Mouse (Mus musculus): ENCODE measurements around the gene Cdkn2a. TPM values are rescaled to one million over a fixed set of nuclear protein-coding genes. Genes with fewer than 3 reads are reported as not detected.

Cdkn2a gene
- not detected in 2 replicates for polyA plus RNA-seq (2012; ENCODE audit: insufficient read depth, insufficient read length, low replicate concordance, missing spikeins)

GRCm38 (mm10) chr4:89294486-89295440, at the start of gene Cdkn2a:
Gene Cdkn2a (minus strand): TSS chr4:89294653.
- TF ChIP-seq CTCF (IDR thresholded peaks at IDR 0.05; ENCODE audit: insufficient read depth, low read depth, low read length) (peak; percentile 36; the same call in 1 of the 2 replicates), POLR2A (IDR thresholded peaks at IDR 0.05; ENCODE audit: insufficient read depth, low read depth, low read length) (no peak)
- peaks cover 11% of the 10 kb centered on the region; the same call in 1 of the 2 replicates for H3K4me1 ChIP-seq (ENCODE audit: control insufficient read depth, insufficient read depth, low read length)
- no peak within 1 kb of the TSS for H3K27ac ChIP-seq (ENCODE audit: insufficient read depth, low read depth, low read length)
- 1% methylated on average over 114 of the region's 117 CpGs for WGBS
- H3K4me3 ChIP-seq (ENCODE audit: insufficient read depth, low read depth, low read length), result peak within 1 kb of the TSS; percentile 55

DNA sequence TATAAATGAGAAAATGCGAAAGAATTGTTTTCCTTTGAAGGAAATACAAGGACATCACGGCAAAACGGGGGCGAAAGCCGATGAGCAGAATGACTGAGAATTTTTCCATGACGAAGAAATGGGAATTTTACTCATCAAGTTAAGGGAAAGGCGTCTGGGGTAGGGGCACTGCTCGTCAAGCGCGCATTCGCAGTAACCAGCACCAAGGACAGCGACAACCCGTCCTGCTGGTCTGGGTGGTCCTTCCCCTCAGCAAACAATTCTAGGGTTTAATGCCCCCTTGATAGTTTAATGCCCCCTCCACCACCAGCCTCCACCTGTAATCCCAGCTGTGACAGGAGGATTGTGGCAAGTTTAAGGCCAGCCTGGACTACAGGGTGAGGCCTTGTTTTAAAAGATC, 19.0 kb upstream of the Cdkn2a start:
- TF ChIP-seq POLR2A (IDR thresholded peaks at IDR 0.05; ENCODE audit: insufficient read depth, low read depth, low read length), result no peak
- TF ChIP-seq CTCF (IDR thresholded peaks at IDR 0.05; ENCODE audit: insufficient read depth, low read depth, low read length), result no peak
- Histone ChIP-seq H3K4me3 (ENCODE audit: insufficient read depth, low read depth, low read length) (no peak overlapping the region), H3K4me1 (ENCODE audit: control insufficient read depth, insufficient read depth, low read length) (peaks cover 9% of the 10 kb centered on the region), H3K27ac (ENCODE audit: insufficient read depth, low read depth, low read length) (no peak overlapping the region)
- 68% methylated on average over 13 of the region's 13 CpGs for WGBS

DNA sequence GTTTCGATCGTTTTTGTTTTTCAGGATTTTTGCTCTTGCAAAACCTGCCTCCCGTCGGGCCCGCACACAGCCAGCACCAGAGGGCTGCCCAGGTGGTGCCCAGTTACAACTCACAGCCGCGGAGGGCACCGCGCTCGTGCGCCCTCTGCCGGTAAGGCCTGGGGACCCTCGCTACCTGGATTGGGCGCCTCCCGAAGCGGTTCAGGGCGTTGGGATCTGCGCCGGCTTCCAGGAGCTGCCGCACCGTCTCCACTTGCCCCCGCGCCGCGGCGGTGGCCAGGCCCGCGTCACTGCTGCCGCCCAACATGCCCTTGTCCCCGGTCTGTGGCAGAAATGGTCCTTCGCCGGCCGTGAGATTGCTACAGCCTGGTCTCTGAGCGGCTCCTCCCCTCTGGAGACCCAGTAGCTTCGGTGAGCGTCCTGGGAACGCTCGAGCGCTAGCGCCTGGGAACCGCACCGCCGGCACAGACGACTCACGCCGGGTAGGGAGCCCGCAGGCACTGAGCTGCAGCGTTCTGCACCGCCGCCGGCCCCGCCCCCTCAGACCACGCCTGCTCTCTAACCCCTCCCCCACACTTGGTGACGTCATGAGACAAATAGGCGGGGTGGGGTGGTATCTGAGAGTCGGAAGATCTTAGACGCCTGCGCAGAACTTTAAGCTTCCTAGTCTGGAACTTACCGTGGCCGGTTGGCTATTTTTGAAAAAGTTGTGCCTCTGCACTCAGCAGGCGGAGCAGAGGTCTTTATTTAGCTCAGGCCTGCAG, 16.2 kb upstream of the Cdkn2a start, which contains the start of gene Cdkn2b:
Cdkn2b (minus strand) TSS at position 549 of the 764 bp plus-strand sequence.
- 1% methylated on average over 61 of the region's 61 CpGs for WGBS
- TF ChIP-seq POLR2A (IDR thresholded peaks at IDR 0.05; ENCODE audit: insufficient read depth, low read depth, low read length) (no peak), CTCF (IDR thresholded peaks at IDR 0.05; ENCODE audit: insufficient read depth, low read depth, low read length) (peak; percentile 71)
- Histone ChIP-seq H3K27ac (ENCODE audit: insufficient read depth, low read depth, low read length) (no peak within 1 kb of the TSS), H3K4me3 (ENCODE audit: insufficient read depth, low read depth, low read length) (peak within 1 kb of the TSS; percentile 52), H3K4me1 (ENCODE audit: control insufficient read depth, insufficient read depth, low read length) (peaks cover 9% of the 10 kb centered on the region)

DNA sequence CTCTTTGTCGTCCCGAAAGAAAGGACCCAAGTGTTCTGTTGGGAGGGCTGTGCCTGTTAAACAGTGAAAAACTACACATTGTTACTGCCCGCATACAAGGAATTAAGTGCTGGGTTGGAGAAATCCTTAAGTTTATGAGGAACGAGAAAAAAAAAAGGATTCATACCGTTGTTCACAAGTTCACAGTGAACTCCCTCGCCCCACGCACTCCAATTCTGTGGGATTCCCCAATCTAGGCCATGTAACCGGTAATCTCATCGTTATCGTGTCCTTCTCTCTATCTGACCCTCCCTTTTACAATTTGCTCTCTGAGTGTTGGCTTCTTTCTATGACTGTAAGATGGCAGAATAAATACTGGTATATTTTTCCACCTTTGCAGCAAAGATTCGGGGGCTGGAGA, 15.5 kb upstream of the Cdkn2a start:
- TF ChIP-seq POLR2A (IDR thresholded peaks at IDR 0.05; ENCODE audit: insufficient read depth, low read depth, low read length) (no peak), CTCF (IDR thresholded peaks at IDR 0.05; ENCODE audit: insufficient read depth, low read depth, low read length) (no peak)

DNA sequence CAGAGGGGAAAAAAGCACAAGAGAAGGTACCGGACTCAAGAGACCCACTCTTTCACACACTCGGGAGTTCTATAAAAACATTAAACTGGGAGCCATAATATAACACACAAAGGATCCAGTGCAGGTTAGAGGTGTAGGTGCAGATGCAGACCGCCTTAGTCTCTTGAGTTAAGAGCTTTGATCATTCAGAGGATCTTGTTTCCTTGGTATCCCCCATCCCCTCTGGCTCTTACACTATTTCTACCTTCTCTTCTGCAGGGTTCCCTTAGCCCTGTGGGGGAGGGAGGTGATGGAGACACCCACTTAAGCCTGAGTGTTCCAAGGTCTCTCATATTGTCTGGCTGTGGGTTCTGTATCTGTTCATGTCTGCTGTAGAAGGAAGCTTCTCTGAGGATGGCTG, 13.5 kb upstream of the Cdkn2a start:
- WGBS, result 48% methylated on average over 3 of the region's 3 CpGs
- H3K4me1 ChIP-seq (ENCODE audit: control insufficient read depth, insufficient read depth, low read length), result peaks cover 9% of the 10 kb centered on the region
- H3K27ac ChIP-seq (ENCODE audit: insufficient read depth, low read depth, low read length), result no peak overlapping the region
- TF ChIP-seq CTCF (IDR thresholded peaks at IDR 0.05; ENCODE audit: insufficient read depth, low read depth, low read length), result no peak
- no peak for TF ChIP-seq POLR2A (IDR thresholded peaks at IDR 0.05; ENCODE audit: insufficient read depth, low read depth, low read length)
- H3K4me3 ChIP-seq (ENCODE audit: insufficient read depth, low read depth, low read length), result no peak overlapping the region

More for the DNA sequence above, 15.5 kb upstream of the Cdkn2a start:
- Histone ChIP-seq H3K4me3 (ENCODE audit: insufficient read depth, low read depth, low read length) (no peak overlapping the region), H3K4me1 (ENCODE audit: control insufficient read depth, insufficient read depth, low read length) (peaks cover 9% of the 10 kb centered on the region), H3K27ac (ENCODE audit: insufficient read depth, low read depth, low read length) (no peak overlapping the region)
- 16% methylated on average over 11 of the region's 11 CpGs for WGBS

- Histone ChIP-seq H3K27ac (ENCODE audit: insufficient read depth, low read depth, low read length) (no peak overlapping the region), H3K4me1 (ENCODE audit: control insufficient read depth, insufficient read depth, low read length) (peaks cover 9% of the 10 kb centered on the region), H3K4me3 (ENCODE audit: insufficient read depth, low read depth, low read length) (no peak overlapping the region)
- TF ChIP-seq CTCF (IDR thresholded peaks at IDR 0.05; ENCODE audit: insufficient read depth, low read depth, low read length) (no peak), POLR2A (IDR thresholded peaks at IDR 0.05; ENCODE audit: insufficient read depth, low read depth, low read length) (no peak)
- 27% methylated on average over 25 of the region's 25 CpGs for WGBS
Measured at GRCm38 (mm10) chr4:89306798-89307365, 12.4 kb upstream of the Cdkn2a start.

DNA sequence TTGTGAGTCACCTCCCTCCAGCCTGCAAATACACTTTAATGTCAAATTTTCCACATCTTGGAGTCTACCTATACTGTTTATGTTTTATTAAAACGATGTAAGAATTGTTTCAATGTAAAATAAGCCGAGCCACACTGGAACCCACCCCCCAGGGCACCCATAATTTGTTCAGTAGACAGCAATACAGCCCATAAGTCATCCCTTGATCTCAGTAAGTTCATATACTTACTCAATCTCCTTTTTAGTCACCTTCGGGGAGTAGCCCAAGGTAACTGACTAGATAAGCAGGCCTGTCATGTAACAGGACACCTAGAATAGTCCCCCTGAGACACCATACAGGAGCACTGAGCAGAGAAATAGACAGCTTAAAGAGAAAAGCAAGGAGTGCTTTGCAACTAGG, 11.2 kb upstream of the Cdkn2a start:
- peaks cover 5% of the 10 kb centered on the region for H3K4me1 ChIP-seq (ENCODE audit: control insufficient read depth, insufficient read depth, low read length)
- H3K4me3 ChIP-seq (ENCODE audit: insufficient read depth, low read depth, low read length), result no peak overlapping the region
- TF ChIP-seq POLR2A (IDR thresholded peaks at IDR 0.05; ENCODE audit: insufficient read depth, low read depth, low read length) (no peak), CTCF (IDR thresholded peaks at IDR 0.05; ENCODE audit: insufficient read depth, low read depth, low read length) (no peak)
- H3K27ac ChIP-seq (ENCODE audit: insufficient read depth, low read depth, low read length), result no peak overlapping the region
- 38% methylated on average over 3 of the region's 3 CpGs for WGBS

DNA sequence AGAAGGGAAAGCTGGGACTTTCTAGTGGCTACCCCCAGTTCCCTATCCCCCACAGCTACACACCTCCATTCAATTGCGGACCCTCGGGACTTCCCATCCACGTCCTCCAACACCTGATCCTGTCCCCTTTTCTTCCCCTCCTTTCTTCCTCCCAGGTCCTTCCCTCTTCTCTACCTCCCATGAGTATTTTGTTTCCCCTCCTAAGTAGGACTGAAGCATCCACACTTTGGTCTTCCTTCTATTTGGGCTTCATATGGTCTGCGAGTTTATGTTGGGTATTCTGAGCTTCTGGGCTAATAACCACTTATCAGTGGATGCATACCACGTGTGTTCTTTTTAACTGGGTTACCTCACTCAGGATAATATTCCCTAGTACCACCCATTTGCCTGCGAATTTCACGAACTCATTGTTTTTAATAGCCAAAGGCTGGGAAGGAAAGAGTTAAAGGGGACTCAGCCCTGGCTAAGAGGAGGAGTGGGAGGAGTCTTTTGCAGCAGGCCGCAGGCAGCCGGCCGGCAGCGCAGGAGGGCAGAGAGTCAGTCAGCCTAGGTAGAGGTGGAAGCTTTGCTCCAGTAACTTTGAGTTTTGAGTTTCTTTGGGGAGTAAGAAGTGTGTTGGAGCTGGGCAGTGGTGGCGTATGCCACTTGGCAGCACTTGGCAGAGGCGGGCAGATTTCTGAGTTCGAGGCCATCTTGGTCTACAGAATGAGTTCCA, 9.0 kb upstream of the Cdkn2a start:
- Histone ChIP-seq H3K4me3 (ENCODE audit: insufficient read depth, low read depth, low read length) (no peak overlapping the region), H3K4me1 (ENCODE audit: control insufficient read depth, insufficient read depth, low read length) (no peaks in the 10 kb centered on the region), H3K27ac (ENCODE audit: insufficient read depth, low read depth, low read length) (no peak overlapping the region)
- 13% methylated on average over 14 of the region's 14 CpGs for WGBS
- TF ChIP-seq POLR2A (IDR thresholded peaks at IDR 0.05; ENCODE audit: insufficient read depth, low read depth, low read length) (no peak), CTCF (IDR thresholded peaks at IDR 0.05; ENCODE audit: insufficient read depth, low read depth, low read length) (no peak)

Data from olfactory bulb, adult 2 months (tissue).